Mouse (Mus musculus): ENCODE results near the gene Tsfm.
A peak's percentile ranks its signal among the peaks of the same experiment; 100 is the strongest.
"Not testable (repeated sequence)": the region's sequence is repeated elsewhere in the genome, so short reads cannot be mapped to it uniquely, and the experiment has no call there.

Gene Tsfm

DNA sequence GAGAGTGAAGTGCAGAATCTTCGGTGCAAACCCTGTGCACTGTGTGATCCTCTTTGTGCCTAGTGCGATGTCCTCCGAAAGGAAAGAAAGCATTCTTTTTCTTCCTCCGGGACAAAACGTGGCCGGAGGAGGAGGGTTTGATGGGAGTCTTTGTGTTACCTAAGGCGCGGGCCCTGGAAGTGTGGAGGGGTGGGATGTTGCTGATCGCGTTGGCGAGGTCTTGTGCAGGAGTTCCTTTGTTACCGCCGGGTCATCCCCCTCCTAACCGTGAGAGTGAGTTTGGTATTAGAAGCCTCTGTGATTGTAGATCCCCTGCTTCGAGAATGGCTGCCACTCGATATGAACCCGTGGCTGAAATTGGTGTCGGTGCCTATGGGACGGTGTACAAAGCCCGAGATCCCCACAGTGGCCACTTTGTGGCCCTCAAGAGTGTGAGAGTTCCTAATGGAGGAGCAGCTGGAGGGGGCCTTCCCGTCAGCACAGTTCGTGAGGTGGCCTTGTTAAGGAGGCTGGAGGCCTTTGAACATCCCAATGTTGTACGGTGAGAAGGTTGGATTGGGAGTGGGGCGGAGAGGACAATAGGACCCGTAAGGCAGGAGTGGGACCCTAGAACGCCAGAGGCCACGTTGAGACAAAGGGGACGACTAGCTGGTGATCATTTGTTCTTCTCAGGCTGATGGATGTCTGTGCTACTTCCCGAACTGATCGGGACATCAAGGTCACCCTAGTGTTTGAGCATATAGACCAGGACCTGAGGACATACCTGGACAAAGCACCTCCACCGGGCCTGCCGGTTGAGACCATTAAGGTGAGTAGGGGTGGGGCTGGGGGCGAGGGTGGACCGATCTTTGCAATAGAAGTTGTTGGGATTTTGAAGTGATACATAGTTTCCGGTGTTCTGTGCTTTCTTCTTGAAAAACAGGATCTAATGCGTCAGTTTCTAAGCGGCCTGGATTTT lies 33.6 kb upstream of the Tsfm start:
- no peak for DNase-seq (ENCODE audit: extremely low read depth, low read depth)

DNA sequence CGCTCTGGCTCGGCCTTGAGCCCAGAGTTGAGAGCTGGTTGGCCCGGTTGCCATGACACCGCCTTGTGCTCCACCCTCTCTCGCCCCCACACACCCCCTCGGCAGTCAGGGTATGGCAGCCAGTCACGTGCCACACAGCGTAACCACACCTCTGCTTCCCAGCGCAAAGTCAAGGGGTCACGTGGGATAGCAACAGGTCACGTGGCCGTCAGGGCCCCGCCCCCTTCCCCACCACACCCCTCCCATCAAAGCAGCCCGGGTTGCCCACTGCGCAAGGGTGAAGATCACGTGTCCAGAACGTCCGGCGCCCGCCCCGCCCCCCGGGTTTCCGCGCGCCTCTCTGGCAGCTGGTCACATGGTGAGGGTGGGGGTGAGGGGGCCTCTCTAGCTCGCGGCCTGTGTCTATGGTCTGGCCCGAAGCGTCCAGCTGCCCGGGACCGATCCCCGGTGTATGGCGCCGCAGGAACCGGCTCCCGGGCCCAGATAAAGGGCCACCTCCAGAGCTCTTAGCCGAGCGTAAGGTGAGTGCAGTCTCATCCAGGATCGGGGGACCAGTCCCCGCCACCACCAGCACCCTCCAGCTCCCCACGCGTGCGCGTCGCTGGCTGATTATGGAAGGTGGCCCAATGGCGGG lies 32.7 kb upstream of the Tsfm start, which contains the start of gene Cdk4:
Cdk4 (plus strand) TSS at position 296 of the 634 bp plus-strand sequence.
- DNase-seq (ENCODE audit: extremely low read depth, low read depth) = peak; percentile 92

DNA sequence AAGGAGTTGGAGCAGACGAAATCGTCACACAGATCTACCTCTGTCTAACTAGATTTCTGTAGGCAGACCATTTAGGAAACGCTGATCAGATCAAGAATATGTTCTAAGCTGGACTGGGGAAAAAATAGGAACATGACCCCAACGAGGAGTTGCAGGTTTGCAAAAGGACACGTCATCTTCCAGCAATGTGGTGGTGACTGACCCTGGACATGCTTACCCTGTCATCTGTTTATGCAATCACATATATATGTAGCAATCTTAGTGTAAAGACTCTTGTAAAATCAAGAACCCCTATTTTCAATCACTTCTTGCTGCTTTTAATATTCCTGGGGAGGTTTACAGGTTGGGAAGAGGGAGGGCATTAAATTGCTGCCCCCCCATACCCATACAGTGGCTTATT lies 31.9 kb upstream of the Tsfm start:
- DNase-seq (ENCODE audit: extremely low read depth, low read depth) = no peak

DNA sequence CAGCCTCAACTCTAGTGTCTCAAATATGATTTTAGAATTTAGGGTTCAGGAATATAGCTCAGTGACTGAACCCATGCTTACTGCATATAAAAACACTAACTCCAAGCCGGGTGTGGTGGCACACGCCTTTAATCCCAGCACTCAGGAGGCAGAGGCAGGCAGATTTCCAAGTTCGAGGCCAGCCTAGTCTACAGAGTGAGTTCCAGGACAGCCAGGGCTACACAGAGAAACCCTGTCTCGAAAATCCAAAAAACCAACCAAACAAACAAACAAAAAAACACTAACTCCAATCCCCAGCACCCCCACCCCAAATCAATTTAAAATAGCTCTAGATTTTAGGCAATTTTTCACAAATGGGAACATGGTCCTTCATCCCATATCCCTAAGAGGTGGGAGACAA lies 31.5 kb upstream of the Tsfm start:
- not testable (repeated sequence) for DNase-seq (ENCODE audit: extremely low read depth, low read depth)

DNA sequence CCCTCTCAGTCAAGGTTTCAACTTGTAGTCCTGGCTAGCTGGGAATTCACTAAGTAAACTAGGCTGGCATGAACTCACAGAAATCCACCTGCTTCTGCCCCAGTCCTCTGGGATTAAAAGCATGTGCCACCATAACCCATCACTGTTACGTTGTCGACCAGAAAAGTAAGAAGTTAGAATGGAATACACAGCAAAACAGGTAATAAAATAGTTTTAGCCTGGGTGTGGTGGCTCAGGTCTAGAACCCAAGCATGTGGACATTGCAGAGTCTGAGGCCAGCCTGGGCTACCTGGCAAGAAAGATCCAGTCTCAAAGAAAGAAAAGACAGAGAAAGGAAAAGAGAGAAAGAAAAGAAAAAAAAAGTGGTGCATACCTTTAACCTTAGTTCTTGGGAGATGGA lies 30.9 kb upstream of the Tsfm start:
- no peak for DNase-seq (ENCODE audit: extremely low read depth, low read depth)

DNA sequence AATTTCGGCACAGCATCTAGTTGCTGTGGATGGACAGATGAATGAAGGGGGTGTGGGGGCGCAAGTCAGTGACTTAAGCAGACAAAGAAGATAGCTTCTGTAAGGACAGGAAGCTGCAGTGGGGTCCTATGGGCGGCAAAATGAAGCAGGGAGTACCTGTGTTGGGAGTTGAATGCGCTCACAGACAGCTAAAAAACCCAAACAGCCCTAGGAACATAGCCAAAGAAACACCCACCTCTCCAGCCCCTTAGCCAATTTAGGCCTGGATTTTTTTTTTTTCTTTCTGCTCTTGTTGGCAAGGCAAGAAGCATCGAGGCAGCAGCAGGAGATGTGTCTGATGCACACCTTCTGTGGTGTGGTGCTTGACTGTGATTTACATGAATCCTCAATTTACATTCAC lies 30.4 kb upstream of the Tsfm start:
- no peak for DNase-seq (ENCODE audit: extremely low read depth, low read depth)

DNA sequence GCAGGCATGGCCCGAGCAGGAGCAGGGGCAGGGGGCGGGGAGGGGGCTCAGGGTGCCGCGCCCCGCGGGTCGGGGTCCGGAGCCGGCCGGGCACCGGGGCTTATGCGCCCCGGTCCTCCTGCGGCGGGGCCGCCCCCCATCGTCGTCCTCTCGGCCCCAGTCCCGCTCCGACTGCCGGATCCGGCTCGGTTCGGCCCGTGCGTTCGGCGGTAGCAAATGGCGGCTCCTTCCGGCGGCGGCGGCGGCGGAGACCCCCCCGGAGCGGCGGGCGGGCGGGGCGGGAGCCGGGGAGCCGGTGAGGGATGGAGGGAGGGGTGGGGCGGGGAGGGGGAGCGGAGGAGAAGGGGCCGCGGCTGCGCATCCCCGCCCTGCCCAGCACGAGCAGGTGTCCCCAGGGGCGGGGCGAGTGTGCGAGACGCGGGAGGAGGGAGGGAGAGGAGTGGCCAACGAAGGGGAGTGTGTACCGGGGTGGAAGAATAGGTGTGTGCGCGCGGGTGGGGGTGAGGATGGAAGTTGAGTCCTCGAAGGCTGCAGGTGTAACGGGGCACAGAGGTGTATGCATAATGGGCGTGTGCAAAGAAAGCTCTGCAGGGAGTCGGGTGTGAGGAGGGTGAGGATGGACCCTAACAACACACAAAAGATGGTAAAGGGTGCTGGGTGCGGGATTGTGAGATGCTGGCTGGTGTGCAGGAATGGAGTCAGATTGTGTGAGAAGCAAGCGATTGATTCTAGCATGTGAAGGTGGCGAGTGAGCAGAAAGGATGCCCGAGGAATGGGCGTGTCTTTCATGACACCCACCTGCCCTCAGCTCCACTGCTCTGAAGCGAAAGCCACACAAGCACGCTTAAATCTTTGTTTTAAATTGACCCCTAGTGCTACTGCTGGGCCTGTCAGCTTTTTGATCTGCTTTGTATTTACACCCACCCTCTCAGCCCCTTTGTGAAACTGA lies 29.6 kb upstream of the Tsfm start, which contains the start of gene March9:
March9 (minus strand) TSS at position 217 of the 949 bp plus-strand sequence.
- DNase-seq (ENCODE audit: extremely low read depth, low read depth) = no peak

DNA sequence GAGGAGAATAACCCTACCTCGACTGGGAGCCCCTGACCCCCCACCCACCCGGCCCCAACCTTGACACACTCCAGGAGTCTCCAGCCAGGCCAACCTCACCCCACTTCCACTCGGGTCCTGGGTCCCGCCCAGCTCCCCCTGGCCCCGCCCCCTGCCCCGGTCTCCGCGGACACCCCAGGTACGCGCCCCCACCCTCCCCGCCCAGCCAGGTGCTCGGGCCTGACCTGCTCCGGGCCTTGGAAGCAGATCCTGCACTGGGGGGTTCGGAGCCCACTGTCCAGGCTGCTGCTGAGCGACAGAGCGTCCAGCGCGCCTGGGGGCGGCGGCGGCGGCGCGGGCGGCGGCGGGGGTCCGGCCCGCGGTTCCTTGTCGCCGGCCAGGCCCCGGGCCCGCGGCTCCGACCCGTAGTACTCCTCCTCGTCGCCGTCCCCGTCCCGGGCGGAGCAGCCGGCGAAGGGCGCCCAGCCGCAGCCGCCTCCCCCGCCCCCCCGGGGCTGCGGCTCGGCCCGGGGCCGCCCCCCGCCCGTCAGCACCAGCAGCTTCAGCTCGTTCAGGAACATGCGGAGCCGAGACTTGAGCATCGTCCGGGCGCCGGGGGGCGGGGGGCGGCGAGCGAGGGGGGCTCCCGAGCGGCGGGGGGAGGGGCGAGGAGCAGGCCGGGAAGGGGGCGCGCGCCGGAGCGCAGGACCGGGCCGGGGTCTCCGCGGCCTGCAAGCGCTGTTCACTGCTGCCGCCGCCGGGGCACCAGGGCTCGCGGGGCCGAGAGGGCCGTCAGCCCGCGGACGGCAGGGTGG lies 28.7 kb upstream of the Tsfm start:
- DNase-seq (ENCODE audit: extremely low read depth, low read depth) = no peak

DNA sequence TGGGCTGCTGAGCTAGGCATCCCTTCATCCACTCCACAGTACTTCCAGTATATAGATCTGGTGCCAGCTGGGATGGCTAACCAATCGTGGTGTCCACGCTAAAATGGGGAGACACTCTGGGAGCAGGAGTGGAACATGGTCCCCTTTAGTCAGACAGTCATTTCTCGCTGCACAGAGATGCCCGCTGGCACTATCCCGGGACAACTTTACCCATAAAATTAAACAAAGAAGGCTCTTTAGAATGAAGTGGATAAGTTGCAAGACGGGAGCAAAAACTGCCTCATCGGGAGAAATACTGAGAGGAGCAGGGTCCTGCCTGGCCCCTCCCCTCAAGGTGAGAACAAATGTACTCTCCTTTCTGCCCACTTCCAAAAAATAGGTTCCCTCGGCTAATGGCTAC lies 28.1 kb upstream of the Tsfm start:
- no peak for DNase-seq (ENCODE audit: extremely low read depth, low read depth)

DNA sequence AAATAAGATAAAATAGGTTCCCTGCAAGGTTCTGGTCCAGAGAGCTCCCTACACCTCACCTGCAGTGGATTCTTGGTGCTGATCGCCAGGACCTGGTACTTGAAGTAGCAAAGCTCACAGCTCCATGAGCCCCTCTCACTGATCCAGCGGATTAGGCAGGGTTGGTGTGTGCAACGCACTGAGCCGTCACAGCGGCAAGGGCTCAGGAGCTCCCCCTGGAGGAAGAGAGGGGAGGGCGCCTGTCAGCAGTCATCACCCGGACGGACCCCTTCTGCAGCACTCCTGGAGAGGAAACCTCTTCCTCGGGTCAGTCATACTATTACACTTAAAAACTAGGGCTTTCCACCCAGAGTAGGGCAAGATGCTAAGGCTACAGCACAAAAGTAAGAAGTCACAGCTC lies 27.5 kb upstream of the Tsfm start:
- DNase-seq (ENCODE audit: extremely low read depth, low read depth) = no peak

DNA sequence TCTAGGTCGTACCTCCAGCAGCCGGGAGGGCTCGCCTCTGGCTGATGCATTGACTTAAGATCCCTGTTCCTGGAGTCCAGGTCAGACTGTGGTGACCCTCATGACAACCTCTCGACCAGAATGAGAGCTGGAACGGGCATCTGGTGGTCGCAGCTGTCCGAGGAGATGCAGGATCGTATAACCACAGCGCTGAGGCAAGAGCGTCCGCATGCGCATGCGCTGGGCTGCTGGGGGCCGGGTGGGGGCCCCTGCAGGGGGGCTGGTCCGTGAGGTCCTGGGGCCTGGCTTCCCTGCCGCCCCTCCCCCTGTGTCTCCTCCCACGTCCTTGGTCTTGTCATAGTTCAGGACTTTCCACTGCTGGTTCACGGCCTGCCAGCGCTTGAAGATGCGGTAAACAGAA lies 25.9 kb upstream of the Tsfm start:
- no peak for DNase-seq (ENCODE audit: extremely low read depth, low read depth)

DNA sequence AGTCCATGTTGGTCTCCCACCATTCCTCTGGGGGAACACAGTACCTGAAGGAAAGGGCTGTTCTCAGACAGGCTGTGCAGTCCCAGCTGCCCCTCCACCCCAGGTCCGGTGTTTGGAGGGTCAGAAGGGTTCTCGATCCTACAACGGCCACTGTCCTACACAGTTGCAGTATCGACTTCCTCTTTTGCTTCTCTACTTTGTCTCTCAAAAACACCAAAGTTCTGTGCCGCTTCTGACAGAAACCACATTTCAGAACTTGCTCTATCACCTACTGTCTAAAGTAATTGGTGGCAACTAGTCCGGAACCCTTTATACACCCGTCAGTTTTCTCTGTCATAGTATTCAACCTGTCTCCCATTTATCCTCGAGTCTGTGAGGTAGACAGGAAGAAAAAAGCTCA lies 24.8 kb upstream of the Tsfm start:
- DNase-seq (ENCODE audit: extremely low read depth, low read depth) = no peak

DNA sequence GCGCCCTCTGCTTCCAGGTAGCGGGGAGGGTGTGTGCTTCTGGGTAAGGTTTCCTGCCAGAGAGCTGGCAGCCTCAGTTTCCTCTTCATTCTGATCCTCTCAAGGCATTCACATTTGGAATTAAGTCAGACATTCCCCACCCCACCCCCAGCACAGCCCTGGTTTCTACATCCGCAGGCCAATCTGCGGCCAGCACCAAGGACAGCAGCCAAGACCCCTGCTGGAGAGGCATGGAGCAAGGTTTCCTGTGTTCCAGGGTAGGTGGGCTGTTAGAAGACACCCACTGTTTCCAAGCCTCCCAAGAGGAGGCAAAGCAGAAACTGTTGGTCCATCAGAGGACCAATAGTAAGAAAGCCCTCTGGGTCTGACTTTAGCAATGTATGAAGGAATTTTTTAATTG lies 24.0 kb upstream of the Tsfm start:
- no peak for DNase-seq (ENCODE audit: extremely low read depth, low read depth)

DNA sequence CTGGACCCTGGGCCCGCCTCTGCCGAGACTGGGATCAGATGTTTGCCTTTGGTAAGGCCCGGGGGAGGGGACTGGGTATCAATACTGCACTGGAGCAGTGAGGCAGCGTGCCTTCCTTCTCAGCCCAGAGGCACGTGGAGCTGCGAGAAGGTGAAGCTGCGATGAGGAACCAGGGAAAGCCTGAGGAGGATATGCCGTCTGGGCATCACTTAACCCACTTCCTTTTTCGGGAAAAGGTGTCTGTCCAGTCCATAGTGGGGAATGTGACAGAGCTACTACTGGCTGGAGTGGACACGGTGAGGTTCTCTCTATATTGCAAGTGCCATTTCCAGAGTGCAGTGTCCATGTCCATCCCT lies 19.5 kb upstream of the Tsfm start:
- DNase-seq (ENCODE audit: extremely low read depth, low read depth) = no peak

DNA sequence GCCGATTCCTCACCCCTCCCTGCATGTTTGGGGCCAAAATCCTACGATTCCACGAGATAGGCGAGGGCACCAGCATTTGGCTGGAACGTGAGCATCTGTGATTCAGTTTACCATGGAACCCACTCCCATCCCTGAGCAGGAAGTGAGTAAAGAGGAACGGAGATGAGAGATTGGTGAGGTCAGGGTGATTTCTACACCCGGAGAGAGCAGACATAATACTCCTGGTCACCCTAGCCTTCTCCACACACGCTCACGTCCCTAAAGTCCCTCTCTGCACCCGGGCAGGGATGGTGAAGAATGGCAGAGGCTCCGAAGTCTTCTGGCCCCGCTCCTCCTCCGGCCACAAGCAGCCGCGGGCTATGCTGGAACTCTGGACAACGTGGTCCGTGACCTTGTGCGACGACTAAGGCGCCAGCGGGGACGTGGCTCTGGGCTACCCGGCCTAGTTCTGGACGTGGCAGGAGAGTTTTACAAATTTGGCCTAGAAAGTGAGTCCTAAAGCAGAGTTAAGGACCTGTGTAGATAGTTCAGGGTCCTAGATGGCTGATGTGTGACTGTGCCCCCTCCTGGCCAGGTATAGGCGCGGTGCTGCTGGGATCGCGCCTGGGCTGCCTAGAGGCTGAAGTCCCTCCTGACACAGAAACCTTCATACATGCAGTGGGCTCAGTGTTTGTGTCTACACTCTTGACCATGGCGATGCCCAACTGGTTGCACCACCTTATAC lies 18.9 kb upstream of the Tsfm start:
- no peak for DNase-seq (ENCODE audit: extremely low read depth, low read depth)

DNA sequence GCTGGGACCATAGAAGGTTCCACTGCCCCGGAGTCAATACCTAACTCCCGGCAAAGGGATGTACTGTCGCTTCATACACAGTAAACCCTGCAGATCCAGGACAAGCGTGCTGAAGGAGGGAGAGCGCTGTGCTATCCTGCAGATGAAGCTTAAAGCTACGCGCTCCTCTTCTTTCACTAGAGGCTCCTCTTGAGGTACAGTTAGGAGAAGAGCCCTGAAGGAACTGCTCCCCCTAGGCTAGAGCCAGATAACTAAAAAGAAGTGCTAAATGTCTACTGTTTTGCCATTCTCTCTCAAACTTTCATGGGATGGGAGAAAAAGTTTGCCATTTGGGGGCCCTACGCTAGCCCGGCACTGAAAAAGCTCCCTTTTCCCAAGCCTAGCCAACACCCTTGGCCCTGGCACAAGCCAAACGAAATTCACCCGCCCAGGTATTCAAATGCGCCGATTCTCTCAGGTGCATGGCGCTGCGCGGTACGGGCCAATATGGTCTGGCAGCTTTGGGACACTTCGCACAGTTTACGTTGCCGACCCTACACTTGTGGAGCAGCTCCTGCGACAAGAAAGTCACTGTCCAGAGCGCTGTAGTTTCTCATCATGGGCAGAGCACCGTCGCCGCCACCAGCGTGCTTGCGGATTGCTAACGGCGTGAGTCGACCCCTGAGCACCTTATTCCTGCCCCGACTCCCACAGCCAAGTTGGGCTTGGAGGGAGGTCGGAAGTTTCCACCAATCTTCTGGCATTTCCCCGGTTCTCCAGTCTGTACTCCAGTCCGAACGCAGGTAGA lies 18.2 kb upstream of the Tsfm start:
- DNase-seq (ENCODE audit: extremely low read depth, low read depth) = no peak

DNA sequence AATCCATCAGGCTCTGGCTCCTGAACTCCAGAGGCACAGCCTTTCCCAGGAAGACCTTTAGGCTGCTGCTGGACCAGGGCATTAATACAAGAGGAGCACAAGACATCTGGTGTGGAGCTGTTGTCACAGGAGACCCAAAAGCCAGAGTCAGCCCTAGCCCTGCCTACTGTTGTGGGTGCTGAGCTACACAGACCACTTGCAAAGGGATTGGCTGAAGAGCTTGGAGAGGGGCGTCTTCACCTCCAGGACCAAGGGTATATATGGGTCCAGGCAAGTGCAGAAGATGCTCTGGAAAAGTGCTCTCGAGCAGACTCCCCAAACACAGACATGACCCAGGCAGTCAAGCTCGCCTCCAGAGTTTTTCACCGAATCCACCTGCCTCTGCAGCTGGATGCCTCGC lies 17.3 kb upstream of the Tsfm start, which contains the start of gene Cyp27b1:
Cyp27b1 (plus strand) TSS at position 297 of the 400 bp plus-strand sequence.
- DNase-seq (ENCODE audit: extremely low read depth, low read depth) = no peak

DNA sequence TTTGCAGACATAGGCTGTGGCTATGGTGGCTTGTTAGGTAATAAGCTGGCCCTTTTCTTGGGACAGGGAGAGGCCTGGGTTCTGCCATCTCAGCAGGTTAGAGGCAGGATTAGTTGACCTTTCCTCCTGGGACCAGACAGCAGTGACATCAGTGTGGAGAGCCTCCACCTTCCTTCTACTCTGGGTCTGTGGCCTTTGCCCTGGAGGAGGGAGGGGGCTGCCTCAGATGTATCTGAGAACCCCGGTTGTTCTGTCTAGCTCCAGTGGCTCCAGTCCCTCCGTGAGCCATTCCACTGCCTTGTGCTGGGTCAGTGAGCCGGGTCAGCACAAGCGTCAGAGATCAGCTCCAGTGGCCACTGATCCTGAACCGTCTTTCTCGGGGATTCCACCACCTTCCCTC lies 12.5 kb upstream of the Tsfm start:
- no peak for DNase-seq (ENCODE audit: extremely low read depth, low read depth)

DNA sequence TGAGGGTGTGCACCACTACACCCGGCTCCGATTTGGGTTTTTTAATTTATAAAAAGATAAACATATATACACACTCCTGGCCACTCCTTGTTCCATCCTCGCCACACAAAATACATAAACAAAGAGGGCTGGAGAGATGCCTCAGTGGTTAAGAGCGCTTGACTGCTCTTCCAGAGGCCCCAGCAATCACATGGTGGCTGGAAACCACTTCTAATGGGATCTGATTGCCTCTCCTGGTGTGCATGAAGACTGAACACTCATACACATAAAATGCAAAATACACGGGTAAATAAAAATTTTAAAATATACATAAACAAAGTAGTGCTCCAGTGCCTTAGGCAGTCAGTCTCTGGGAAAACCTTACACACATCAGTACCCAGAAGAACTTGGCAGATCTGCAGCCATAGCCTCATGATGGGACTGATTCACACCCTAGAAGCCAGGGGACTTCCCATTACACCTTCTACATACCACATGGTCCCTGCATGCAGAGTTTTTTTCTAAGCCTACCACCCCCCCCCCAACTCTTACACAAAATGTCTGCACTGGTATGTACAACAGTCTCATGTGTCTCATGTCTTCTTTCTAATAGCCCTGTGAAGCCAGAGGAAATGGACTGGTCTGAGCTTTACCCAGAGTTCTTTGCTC lies 12.0 kb upstream of the Tsfm start:
- no peak for DNase-seq (ENCODE audit: extremely low read depth, low read depth)
